Comparison of ENCODE assay signal across 19 mouse cellular contexts in the genomic region with DNA sequence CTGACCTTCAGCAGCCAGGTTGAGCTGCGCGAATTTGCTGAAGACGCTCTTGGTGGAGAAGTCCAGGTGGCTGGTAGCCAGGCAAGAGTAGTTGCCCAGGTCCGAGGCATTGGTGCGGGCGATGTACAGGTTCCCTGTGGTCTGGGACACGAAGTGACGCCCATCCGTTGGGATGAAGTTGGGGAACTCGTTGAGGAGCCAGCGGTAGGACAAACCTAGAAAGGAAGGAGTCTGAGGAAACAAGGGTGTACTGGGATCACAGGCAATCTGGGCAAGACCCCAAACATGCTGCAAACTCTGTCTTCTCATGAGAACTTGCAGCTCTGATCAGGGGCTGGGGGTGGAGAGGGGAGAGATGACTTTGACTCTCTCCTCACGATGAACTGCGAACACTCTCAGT. TPM values are rescaled to one million over a fixed set of nuclear protein-coding genes. Genes with fewer than 3 reads are reported as not detected.
"Had no signal": no experiment of that assay in that cellular context is flagged by ENCODE, and none has a peak within 500 bp of the region (broad histone marks: within the 10 kb centered on the region; RNA-seq: fewer than 3 reads in every experiment).

No protein-coding gene starts in this region.

- H3K4me3 ChIP-seq: kidney, embryonic 15.5 days; limb, embryonic 12.5 days; limb, embryonic 15.5 days; midbrain, embryonic 13.5 days; stomach, embryonic 15.5 days had no signal

- H3K9ac ChIP-seq: kidney, embryonic 15.5 days; limb, embryonic 12.5 days; limb, embryonic 15.5 days; liver, embryonic 14.5 days; liver, postnatal 0 days; lung, embryonic 14.5 days; midbrain, embryonic 13.5 days; stomach, embryonic 15.5 days had no signal

- DNase-seq: kidney, postnatal 10 days; kidney, postnatal 36 days; layer of hippocampus, postnatal 36 days; left cerebral cortex, postnatal 4 days; liver, postnatal 0 days; lung, embryonic 14.5 days; retina, postnatal 1 day; right cerebral cortex, postnatal 25 days; spleen, adult 18-20 months; thymus, postnatal 25 days had no signal

- H3K9me3 ChIP-seq: kidney, embryonic 15.5 days; limb, embryonic 12.5 days; limb, embryonic 15.5 days; midbrain, embryonic 13.5 days; stomach, embryonic 15.5 days had no signal

- H3K36me3 ChIP-seq: kidney, embryonic 15.5 days; limb, embryonic 12.5 days; limb, embryonic 15.5 days; stomach, embryonic 15.5 days had no signal

- H3K27ac ChIP-seq: kidney, embryonic 15.5 days; limb, embryonic 12.5 days; limb, embryonic 15.5 days; liver, embryonic 14.5 days; macrophage; stomach, embryonic 15.5 days had no signal

- H3K27me3 ChIP-seq: limb, embryonic 15.5 days; stomach, embryonic 15.5 days had no signal

- ATAC-seq: liver, postnatal 0 days; lung, postnatal 0 days; midbrain, embryonic 13.5 days had no signal

- H3K4me2 ChIP-seq: kidney, embryonic 15.5 days; limb, embryonic 12.5 days; limb, embryonic 15.5 days; liver, embryonic 11.5 days; lung, embryonic 14.5 days; midbrain, embryonic 13.5 days; stomach, embryonic 15.5 days had no signal

RNA-seq across cellular contexts. Expression of gene Cntn2, which starts 15.0 kb away (rescaled TPM):
- polyA plus RNA-seq: macrophage had no signal
